Mouse (Mus musculus) spleen, postnatal 36 days (tissue): ENCODE data around the gene Decr2.

ENCODE experiments used
- DNase-seq, 2 experiments: peaks; one replicate each; pipeline ENCODE4 v3.0.0; 2022; ENCODE audit warnings: low spot score in 2 of 2, mixed read lengths in 1 of 2

Gene Decr2

DNA sequence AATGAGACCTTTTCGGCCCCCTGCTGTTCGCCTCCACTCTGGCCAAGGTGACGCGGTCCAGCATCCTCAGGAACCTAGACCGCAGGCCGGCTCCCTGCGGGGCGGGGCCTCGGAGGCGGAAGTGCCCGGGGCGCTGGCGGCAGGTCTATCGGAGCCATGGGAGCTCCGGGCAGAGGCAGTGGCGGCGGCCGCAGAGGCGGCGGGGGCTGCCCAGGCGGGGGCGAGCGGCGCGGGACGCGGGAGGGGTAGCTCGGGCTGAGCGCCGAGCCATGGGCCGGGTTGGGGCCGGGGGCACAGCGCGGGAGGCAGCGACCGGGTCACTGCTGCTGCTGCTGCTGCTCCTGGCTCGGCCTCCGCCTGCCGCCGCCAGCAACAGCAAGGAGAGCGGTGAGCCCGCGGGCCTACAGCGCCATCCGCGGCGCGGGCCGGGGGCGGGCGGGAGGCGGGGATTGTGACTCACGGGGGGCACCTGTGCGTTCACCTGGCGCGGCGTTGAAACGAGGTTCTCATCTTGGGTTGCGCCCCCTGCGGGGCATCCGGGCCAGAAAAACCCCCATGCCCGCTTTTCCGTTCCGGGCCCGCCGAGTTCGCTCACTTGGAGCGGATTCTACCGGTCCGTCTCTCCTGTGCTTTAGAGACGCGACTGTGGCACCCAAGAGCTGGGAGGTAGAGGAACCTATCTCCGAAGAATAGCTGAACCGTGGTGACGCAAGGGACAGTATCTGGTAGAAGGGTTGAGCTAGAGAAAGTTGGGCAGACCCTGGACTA, 23.2 kb upstream of the Decr2 start, which contains the start of gene Tmem8:
Tmem8 (plus strand) TSS at position 119 of the 768 bp plus-strand sequence.
- peak; percentile 76 to 80 for DNase-seq

GRCm38 (mm10) chr17:26112751-26113150, 22.6 kb upstream of the Decr2 start:
- no peak for DNase-seq

- DNase-seq = no peak
These were observed 21.6 kb upstream of the Decr2 start for GRCm38 (mm10) chr17:26111722-26112121.

DNA sequence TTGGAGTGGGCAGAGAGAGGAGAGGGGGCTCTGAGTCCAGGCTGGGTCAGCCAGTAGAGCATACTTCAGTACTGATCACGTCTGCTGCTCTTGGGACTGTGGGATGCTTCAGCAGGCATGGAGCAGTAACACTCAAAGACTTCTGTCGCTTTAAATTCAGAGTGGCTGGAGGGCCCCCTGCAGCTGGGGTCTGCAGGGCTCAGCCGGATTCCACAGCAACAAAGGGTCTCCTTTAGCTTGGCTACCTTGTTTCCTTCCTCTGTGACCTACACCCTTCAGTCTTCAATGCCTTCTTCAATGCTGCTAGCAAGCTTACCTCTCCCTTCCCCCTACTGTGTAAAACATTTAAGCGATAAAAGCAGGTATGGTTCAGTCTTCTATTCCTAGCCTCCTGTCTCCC, 20.9 kb upstream of the Decr2 start:
- DNase-seq = no peak

DNA sequence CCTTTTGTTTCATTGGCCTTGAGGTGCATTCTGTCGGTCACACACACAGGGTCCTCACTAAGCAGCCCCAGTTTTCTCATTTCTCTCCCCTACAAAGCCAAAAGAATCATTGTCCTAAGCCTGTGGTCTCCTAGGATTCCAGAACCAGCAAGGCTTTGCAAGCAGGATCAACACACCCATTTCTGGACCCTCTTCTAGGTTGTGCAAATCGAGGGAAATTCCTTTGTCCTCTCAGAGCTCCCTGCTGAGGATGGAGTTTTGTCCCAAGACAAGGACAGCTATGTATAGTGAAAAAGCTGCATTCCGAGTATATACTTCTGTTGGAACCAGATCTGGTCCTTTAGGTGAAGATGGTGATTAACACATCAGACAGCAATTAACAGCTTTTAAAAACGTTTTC, 20.0 kb upstream of the Decr2 start:
- no peak for DNase-seq

GRCm38 (mm10) chr17:26105619-26106018, 15.5 kb upstream of the Decr2 start:
- DNase-seq = no peak

DNA sequence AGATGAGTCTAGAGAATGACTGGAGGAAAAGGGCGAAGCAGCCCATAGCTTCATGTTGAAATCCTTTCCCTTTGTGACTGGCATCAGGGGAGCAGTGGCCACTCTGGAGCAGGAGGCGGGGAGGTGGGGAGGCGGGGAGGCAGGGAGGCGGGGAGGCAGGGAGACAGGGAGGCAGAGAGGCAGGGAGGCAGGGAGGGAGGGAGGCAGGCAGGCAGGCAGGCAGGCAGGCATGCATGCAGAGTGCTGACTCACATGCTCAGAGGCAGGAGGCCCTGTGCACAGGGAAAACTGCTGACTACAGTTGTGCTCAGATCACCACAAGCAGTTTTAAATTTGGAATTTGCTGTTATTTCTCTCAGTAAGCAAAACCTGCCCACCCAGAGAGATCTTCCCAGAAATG, 11.3 kb upstream of the Decr2 start:
- DNase-seq = no peak

- DNase-seq = no peak
These were observed 10.0 kb upstream of the Decr2 start for GRCm38 (mm10) chr17:26100166-26100565.

DNA sequence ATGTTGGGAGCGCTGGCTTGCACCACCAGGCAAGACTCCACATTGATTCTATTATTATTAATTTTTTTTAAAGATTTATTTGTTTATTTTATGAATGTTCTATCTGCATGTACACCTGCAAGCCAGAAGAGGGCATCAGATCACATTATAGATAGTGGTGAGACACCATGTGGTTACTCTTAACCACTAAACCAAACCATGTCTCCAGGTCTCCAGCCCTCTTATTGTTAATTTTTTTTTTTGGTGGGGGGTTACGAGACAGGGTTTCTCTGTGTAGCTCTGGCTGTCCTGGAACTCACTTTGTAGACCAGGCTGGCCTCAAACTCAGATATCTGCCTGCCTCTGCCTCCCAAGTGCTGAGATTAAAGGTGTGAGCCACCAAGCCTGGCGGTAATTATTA, 9.2 kb upstream of the Decr2 start:
- DNase-seq = peak in 1 of 2 experiments; percentile 44

DNA sequence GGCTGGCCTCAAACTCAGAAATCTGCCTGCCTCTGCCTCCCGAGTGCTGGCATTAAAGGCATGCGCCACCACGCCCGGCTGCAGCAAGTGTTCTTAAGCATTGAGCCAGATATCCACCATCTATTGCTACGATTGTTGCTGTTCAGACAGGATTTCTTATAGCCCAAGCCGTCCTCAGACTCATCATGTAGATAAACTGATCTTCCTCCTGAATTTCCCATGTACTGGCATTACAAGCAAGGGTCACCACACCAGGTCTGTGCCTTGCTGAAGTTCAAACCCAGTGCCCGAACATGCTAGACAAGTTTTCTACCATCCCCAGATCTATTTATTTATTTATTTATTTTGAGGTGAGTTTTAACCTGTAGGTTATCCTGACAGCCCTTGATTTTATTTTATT, 8.3 kb upstream of the Decr2 start:
- no peak for DNase-seq

DNA sequence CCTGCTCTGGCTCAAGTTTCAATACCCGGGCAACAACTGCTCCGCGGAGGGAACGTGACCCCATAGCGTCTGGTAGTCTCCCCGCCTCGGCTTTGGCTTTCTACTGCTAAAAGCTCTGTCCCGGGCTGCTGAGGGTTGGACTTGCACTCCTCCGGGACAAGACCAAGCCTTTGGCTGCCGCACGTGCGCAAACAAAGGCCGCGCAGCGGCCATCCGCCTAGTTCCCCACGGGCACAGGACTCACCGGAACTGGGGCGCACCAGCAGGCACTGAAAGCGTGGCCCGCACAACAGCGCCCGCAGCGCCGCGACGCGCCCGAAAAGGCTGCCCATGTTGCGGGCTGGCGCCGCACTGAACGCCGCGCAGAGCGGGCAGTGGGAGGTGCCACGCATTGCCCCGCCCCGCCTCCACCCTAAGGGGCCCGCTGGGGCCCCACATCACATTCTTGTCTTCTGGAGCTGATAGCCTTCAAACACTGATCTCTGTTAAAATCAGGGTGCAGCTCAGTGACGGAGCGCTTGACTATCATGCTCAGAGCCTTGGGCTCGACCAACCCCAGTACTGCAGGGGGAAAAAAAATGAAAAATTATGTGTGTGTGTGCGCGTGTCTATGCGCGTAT, 5.1 kb upstream of the Decr2 start, which contains the start of gene Nme4:
Nme4 (minus strand) TSS at position 482 of the 620 bp plus-strand sequence.
- DNase-seq = peak in 1 of 2 experiments; percentile 40

GRCm38 (mm10) chr17:26094531-26095110, 4.5 kb upstream of the Decr2 start:
- DNase-seq = no peak

DNA sequence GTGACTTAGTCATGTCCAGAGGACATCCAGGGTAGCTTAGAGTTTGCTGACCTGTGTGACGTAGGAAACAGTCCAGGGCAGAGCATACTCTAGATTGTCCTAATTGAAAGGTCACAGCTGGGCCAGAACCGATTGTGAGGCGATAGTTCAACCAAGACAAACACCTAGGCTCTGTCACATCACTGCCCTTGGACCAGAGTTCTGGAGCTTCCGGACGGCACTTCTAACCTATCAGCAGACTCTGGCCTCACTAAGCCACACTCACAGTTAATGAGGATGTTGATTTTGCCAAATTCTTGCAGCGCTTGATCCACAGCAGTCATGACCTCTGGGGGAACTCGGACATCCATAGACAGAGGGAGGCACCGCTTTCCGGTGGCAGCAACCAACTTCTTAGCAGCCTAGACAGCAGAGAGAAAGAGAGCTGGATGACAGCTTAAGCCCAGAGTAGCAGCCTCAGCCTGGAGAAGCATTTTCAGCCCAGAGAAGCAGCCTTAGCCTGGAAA, 3.0 kb downstream of the Decr2 start:
- no peak for DNase-seq

DNA sequence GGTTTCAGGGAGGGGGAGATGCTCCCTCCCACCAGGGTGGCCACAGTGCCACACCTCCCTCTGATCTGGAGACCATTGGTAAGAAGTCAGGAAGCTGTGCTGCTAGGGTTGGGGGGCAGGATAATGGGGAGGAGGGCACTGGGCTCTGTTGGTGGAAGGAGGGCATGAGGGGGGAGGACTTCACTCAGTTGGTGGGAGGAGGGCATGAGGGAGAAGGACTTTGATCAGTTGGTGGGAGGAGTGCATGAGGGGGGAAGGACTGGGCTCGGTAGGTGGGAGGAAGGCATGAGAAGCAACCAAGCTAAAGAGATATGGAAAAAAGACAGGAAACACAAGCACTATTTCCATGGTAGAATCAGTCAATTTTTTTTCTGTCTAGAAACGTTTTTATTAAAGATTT, 9.3 kb downstream of the Decr2 start:
- no peak for DNase-seq

DNA sequence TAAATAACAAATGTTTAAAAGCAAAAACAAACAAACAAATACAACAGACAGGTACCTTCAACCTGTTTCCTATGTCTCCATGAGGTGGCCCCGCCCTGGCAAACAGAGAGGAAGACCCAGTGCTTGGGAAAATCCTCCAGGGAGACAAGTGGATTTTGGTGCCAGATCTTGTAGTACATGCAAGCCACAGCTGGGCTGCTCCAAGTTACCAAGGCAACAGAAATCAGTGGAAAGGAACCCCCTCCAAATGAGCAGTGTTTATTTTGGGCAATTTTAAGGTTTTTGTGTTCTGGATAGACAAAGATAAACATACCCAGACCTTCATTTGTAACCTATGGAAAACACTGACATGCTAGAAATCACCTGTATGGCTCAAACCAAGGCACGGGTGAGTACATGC, 11.3 kb downstream of the Decr2 start:
- no peak for DNase-seq

GRCm38 (mm10) chr17:26075246-26075645, 14.9 kb downstream of the Decr2 start:
- DNase-seq = no peak

- DNase-seq = no peak
These were observed 20.0 kb downstream of the Decr2 start for GRCm38 (mm10) chr17:26070136-26070535.

GRCm38 (mm10) chr17:26068831-26069739, 21.1 kb downstream of the Decr2 start, which contains the start of gene Rab11fip3:
Gene Rab11fip3, minus strand, starts transcription at chr17:26069555.
- peak; percentile 70 to 71 for DNase-seq

GRCm38 (mm10) chr17:26068024-26068830, 21.9 kb downstream of the Decr2 start:
- DNase-seq = no peak

DNA sequence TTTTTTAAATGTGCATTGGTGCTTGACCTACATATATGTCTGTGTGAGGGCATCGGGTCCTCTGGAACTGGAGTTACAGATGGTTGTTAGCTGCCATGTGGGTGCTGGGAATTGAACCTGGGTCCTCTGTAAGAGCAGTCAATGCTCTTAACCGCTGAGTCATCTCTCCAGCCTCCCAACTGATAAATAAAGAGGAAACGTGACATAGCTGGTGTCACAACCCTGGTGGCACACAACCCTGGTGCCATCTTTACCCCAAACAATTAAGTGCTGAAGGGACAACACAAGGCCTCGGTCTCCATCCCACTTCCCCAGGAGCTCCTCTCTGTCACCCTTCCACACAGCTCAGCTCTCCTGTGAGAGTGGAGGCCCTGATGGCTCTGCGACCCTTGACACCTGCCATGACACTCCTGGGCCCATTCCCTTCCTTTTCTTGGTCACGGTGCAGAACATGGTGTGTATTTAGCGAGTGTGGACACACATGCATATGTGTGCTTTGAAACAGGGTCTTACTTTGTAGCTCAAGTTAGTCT, 23.6 kb downstream of the Decr2 start:
- DNase-seq = no peak
